Mouse (Mus musculus) adrenal gland, postnatal 4 days (tissue): ENCODE data around the gene Birc2. TPM values are rescaled to one million over a fixed set of nuclear protein-coding genes. Genes with fewer than 3 reads are reported as not detected.

Experiments
- DNase-seq, 2 experiments: peaks; one replicate each; pipeline ENCODE4 v3.0.0; 2021 to 2022; ENCODE audit warnings: low spot score in 2 of 2, mixed read lengths in 2 of 2
- total RNA-seq, 2 experiments: library from RNA; stranded (reverse); gene quantifications; 2 replicates each; pipeline ENCODE4 v1.2.3; 2021

The Birc2 gene
- total RNA-seq, 2 experiments from 2014 or later, result 68.3 to 72.0 TPM

GRCm38 (mm10) chr9:7848191-7848590 lies 11.3 kb upstream of the Birc2 start:
- no peak for DNase-seq

- DNase-seq, result no peak
Observed at GRCm38 (mm10) chr9:7846667-7847199, 9.9 kb upstream of the Birc2 start.

- DNase-seq, result no peak
Observed at GRCm38 (mm10) chr9:7845216-7845895, 8.5 kb upstream of the Birc2 start.

- DNase-seq, result peak in 1 of 2 experiments; percentile 20
Observed at GRCm38 (mm10) chr9:7841221-7841620, 4.4 kb upstream of the Birc2 start.

GRCm38 (mm10) chr9:7837806-7838440 lies 1.1 kb upstream of the Birc2 start:
- DNase-seq, result no peak

GRCm38 (mm10) chr9:7836331-7836730 lies 533 bp downstream of the Birc2 start:
- peak in 1 of 2 experiments; percentile 30 for DNase-seq

- DNase-seq, result no peak
Observed at GRCm38 (mm10) chr9:7835302-7835701, 1.6 kb downstream of the Birc2 start.

- DNase-seq, result no peak
Observed at GRCm38 (mm10) chr9:7833421-7833820, 3.4 kb downstream of the Birc2 start.

- DNase-seq, result no peak
Observed at GRCm38 (mm10) chr9:7829531-7830528, 7.0 kb downstream of the Birc2 start.

GRCm38 (mm10) chr9:7828706-7829105 lies 8.2 kb downstream of the Birc2 start:
- DNase-seq, result no peak

GRCm38 (mm10) chr9:7824916-7825315 lies 11.9 kb downstream of the Birc2 start:
- no peak for DNase-seq

GRCm38 (mm10) chr9:7822758-7823157 lies 14.1 kb downstream of the Birc2 start:
- no peak for DNase-seq

GRCm38 (mm10) chr9:7805101-7805506 lies 31.8 kb downstream of the Birc2 start:
- DNase-seq, result no peak

- no peak for DNase-seq
Observed at GRCm38 (mm10) chr9:7798555-7798954, 38.3 kb downstream of the Birc2 start.

- DNase-seq, result no peak
Observed at GRCm38 (mm10) chr9:7797542-7797941, 39.3 kb downstream of the Birc2 start.

- no peak for DNase-seq
Observed at GRCm38 (mm10) chr9:7796129-7796864, 40.6 kb downstream of the Birc2 start.

- no peak for DNase-seq
Observed at GRCm38 (mm10) chr9:7795581-7795980, 41.3 kb downstream of the Birc2 start.

GRCm38 (mm10) chr9:7793561-7793960 lies 43.3 kb downstream of the Birc2 start:
- no peak for DNase-seq

- no peak for DNase-seq
Observed at GRCm38 (mm10) chr9:7790580-7791084, 46.2 kb downstream of the Birc2 start.

GRCm38 (mm10) chr9:7789764-7790575 lies 46.9 kb downstream of the Birc2 start:
- DNase-seq, result no peak
